Mouse (Mus musculus) heart, embryonic 15.5 days (tissue): ENCODE data around the gene Srgap2. TPM values are rescaled to one million over a fixed set of nuclear protein-coding genes. Genes with fewer than 3 reads are reported as not detected.

Experiments
- ATAC-seq: fragments of 200-750 bp; cut with Nextera tagmentation; replicated peaks from 2 replicates; pipeline ENCODE4 v1.8.0; 2017; ENCODE audit warnings: low read depth, moderate TSS enrichment; ENCODE audit not compliant: insufficient number of reproducible peaks, insufficient read depth, low FRiP score
- H3K27ac ChIP-seq: fragments of 300-500 bp; sonication (generic); 2 replicates; pipeline ENCODE4 v1.5.1; 2015; ENCODE audit warnings: mild to moderate bottlenecking, inconsistent platforms
- H3K27me3 ChIP-seq: fragments of 300-500 bp; sonication (generic); 2 replicates; pipeline ENCODE4 v1.6.1; 2015; ENCODE audit warnings: inconsistent platforms
- H3K36me3 ChIP-seq: fragments of 300-500 bp; sonication (generic); 2 replicates; pipeline ENCODE4 v1.6.1; 2015; ENCODE audit warnings: mild to moderate bottlenecking, inconsistent platforms
- H3K4me1 ChIP-seq: fragments of 300-500 bp; sonication (generic); replicated peaks from 2 replicates; pipeline ENCODE4 v1.6.1; 2015; ENCODE audit warnings: inconsistent platforms
- H3K4me2 ChIP-seq: fragments of 300-500 bp; sonication (generic); 2 replicates; pipeline ENCODE4 v1.6.1; 2015; ENCODE audit warnings: inconsistent platforms, mild to moderate bottlenecking, moderate library complexity
- H3K4me3 ChIP-seq: fragments of 300-500 bp; sonication (generic); 2 replicates; pipeline ENCODE4 v1.5.1; 2015; ENCODE audit warnings: mild to moderate bottlenecking, inconsistent platforms
- H3K9ac ChIP-seq: fragments of 300-500 bp; sonication (generic); 2 replicates; pipeline ENCODE4 v1.6.1; 2015; ENCODE audit warnings: mild to moderate bottlenecking, inconsistent platforms
- H3K9me3 ChIP-seq: fragments of 300-500 bp; sonication (generic); replicated peaks from 2 replicates; pipeline ENCODE4 v1.6.1; 2016; ENCODE audit warnings: inconsistent platforms
- WGBS: fragments of 180-500 bp; shearing (Covaris S2); methylation state at CpG from one replicate; pipeline ENCODE4 v1.1.7; 2015; ENCODE audit warnings: mixed read lengths; 5-methylcytosine and 5-hydroxymethylcytosine counted together
- polyA plus RNA-seq: library from polyadenylated mRNA; unstranded; fragments of >200 nt; fragmentation: Nextera tagmentation; extraction: Ambion mirVana; gene quantifications from 2 replicates; pipeline ENCODE4 v1.2.1, GENCODE M21; 2015

The Srgap2 gene
- polyA plus RNA-seq, 1 experiment from 2014 or later, result 10.0 TPM

- Histone ChIP-seq H3K4me2 (peak overlapping the region; percentile 55), H3K27ac (peak overlapping the region; percentile 76), H3K9me3 (no peaks in the 10 kb centered on the region), H3K36me3 (no peaks in the 10 kb centered on the region), H3K9ac (no peak overlapping the region), H3K4me1 (peaks cover 44% of the 10 kb centered on the region), H3K27me3 (no peaks in the 10 kb centered on the region), H3K4me3 (peak overlapping the region; percentile 21; the same call in 1 of the 2 replicates)
- peak; percentile 90 for ATAC-seq
- 21% methylated on average over 5 of the region's 5 CpGs for WGBS
These were observed 95.5 kb downstream of the Srgap2 start for GRCm38 (mm10) chr1:131431456-131432246.

- Histone ChIP-seq H3K9ac (no peak overlapping the region; the same call in 1 of the 2 replicates), H3K4me1 (peaks cover 44% of the 10 kb centered on the region), H3K9me3 (no peaks in the 10 kb centered on the region), H3K4me3 (no peak overlapping the region), H3K27me3 (no peaks in the 10 kb centered on the region), H3K36me3 (no peaks in the 10 kb centered on the region), H3K4me2 (no peak overlapping the region), H3K27ac (peak overlapping the region; percentile 34)
- no peak for ATAC-seq
- WGBS, result 40% methylated on average over 5 of the region's 5 CpGs
These were observed 99.9 kb downstream of the Srgap2 start for GRCm38 (mm10) chr1:131427140-131427821.

- H3K27ac ChIP-seq, result no peak overlapping the region
- peaks cover 49% of the 10 kb centered on the region for H3K4me1 ChIP-seq
- no peak overlapping the region for H3K4me3 ChIP-seq
- ATAC-seq, result no peak
- H3K36me3 ChIP-seq, result no peaks in the 10 kb centered on the region
- H3K9me3 ChIP-seq, result no peaks in the 10 kb centered on the region
- 53% methylated on average over 3 of the region's 3 CpGs for WGBS
- no peak overlapping the region for H3K4me2 ChIP-seq
- no peak overlapping the region for H3K9ac ChIP-seq
- H3K27me3 ChIP-seq, result no peaks in the 10 kb centered on the region
These were observed 104.1 kb downstream of the Srgap2 start for GRCm38 (mm10) chr1:131423061-131423460.

GRCm38 (mm10) chr1:131421113-131421512 lies 106.0 kb downstream of the Srgap2 start:
- Histone ChIP-seq H3K4me3 (no peak overlapping the region), H3K9ac (no peak overlapping the region), H3K27me3 (no peaks in the 10 kb centered on the region), H3K9me3 (no peaks in the 10 kb centered on the region), H3K36me3 (no peaks in the 10 kb centered on the region), H3K4me1 (peaks cover 51% of the 10 kb centered on the region), H3K4me2 (peak overlapping the region; percentile 23; the same call in 1 of the 2 replicates), H3K27ac (peak overlapping the region; percentile 41)
- ATAC-seq, result no peak

- Histone ChIP-seq H3K9me3 (no peaks in the 10 kb centered on the region), H3K4me2 (peak overlapping the region; percentile 23; the same call in 1 of the 2 replicates), H3K27me3 (no peaks in the 10 kb centered on the region), H3K9ac (no peak overlapping the region), H3K36me3 (no peaks in the 10 kb centered on the region), H3K4me1 (peaks cover 54% of the 10 kb centered on the region), H3K27ac (peak overlapping the region; percentile 41), H3K4me3 (no peak overlapping the region)
- ATAC-seq, result no peak
- WGBS, result 26% methylated on average over 4 of the region's 4 CpGs
These were observed 106.5 kb downstream of the Srgap2 start for GRCm38 (mm10) chr1:131420660-131421059.

- peaks cover 54% of the 10 kb centered on the region for H3K4me1 ChIP-seq
These were observed 107.8 kb downstream of the Srgap2 start for GRCm38 (mm10) chr1:131419307-131419706.

GRCm38 (mm10) chr1:131417821-131418660 lies 109.1 kb downstream of the Srgap2 start:
- no peaks in the 10 kb centered on the region for H3K9me3 ChIP-seq
- H3K4me3 ChIP-seq, result no peak overlapping the region
- no peak for ATAC-seq
- H3K36me3 ChIP-seq, result no peaks in the 10 kb centered on the region
- H3K4me1 ChIP-seq, result peaks cover 56% of the 10 kb centered on the region
- H3K4me2 ChIP-seq, result no peak overlapping the region
- no peak overlapping the region for H3K9ac ChIP-seq
- peak overlapping the region; percentile 49; the same call in 1 of the 2 replicates for H3K27ac ChIP-seq
- WGBS, result 41% methylated on average over 5 of the region's 5 CpGs
- H3K27me3 ChIP-seq, result no peaks in the 10 kb centered on the region

More at GRCm38 (mm10) chr1:131419307-131419706, 107.8 kb downstream of the Srgap2 start:
- no peak overlapping the region for H3K9ac ChIP-seq
- no peaks in the 10 kb centered on the region for H3K27me3 ChIP-seq
- no peaks in the 10 kb centered on the region for H3K9me3 ChIP-seq
- no peaks in the 10 kb centered on the region for H3K36me3 ChIP-seq
- ATAC-seq, result no peak
- H3K4me3 ChIP-seq, result no peak overlapping the region
- H3K4me2 ChIP-seq, result peak overlapping the region; percentile 18; the same call in 1 of the 2 replicates
- peak overlapping the region; percentile 63 for H3K27ac ChIP-seq
- 8% methylated on average over 3 of the region's 3 CpGs for WGBS

- Histone ChIP-seq H3K4me1 (peaks cover 52% of the 10 kb centered on the region), H3K9me3 (no peaks in the 10 kb centered on the region), H3K27ac (no peak overlapping the region), H3K4me2 (no peak overlapping the region), H3K9ac (no peak overlapping the region), H3K36me3 (no peaks in the 10 kb centered on the region), H3K27me3 (no peaks in the 10 kb centered on the region), H3K4me3 (no peak overlapping the region)
- WGBS, result 34% methylated on average over 5 of the region's 5 CpGs
- ATAC-seq, result no peak
These were observed 109.9 kb downstream of the Srgap2 start for GRCm38 (mm10) chr1:131417059-131417750.

- ATAC-seq, result no peak
- H3K4me3 ChIP-seq, result no peak overlapping the region
- no peaks in the 10 kb centered on the region for H3K4me1 ChIP-seq
- H3K36me3 ChIP-seq, result no peaks in the 10 kb centered on the region
- H3K9ac ChIP-seq, result no peak overlapping the region
- no peaks in the 10 kb centered on the region for H3K9me3 ChIP-seq
- H3K4me2 ChIP-seq, result no peak overlapping the region
- no peak overlapping the region for H3K27ac ChIP-seq
- WGBS, result 54% methylated on average over 3 of the region's 3 CpGs
- no peaks in the 10 kb centered on the region for H3K27me3 ChIP-seq
These were observed 123.6 kb downstream of the Srgap2 start for GRCm38 (mm10) chr1:131403567-131403966.

GRCm38 (mm10) chr1:131400844-131401243 lies 126.3 kb downstream of the Srgap2 start:
- no peaks in the 10 kb centered on the region for H3K4me1 ChIP-seq
- no peaks in the 10 kb centered on the region for H3K36me3 ChIP-seq
- no peaks in the 10 kb centered on the region for H3K9me3 ChIP-seq
- H3K4me2 ChIP-seq, result no peak overlapping the region
- H3K9ac ChIP-seq, result no peak overlapping the region
- WGBS, result 85% methylated on average over 3 of the region's 3 CpGs
- ATAC-seq, result no peak
- no peaks in the 10 kb centered on the region for H3K27me3 ChIP-seq
- no peak overlapping the region for H3K4me3 ChIP-seq
- no peak overlapping the region for H3K27ac ChIP-seq
